Mouse (Mus musculus): ENCODE results near the gene Klf15. TPM values are rescaled to one million over a fixed set of nuclear protein-coding genes. Genes with fewer than 3 reads are reported as not detected.

The Klf15 gene
- polyA plus RNA-seq, 1 experiment, result 15.1 TPM

DNA sequence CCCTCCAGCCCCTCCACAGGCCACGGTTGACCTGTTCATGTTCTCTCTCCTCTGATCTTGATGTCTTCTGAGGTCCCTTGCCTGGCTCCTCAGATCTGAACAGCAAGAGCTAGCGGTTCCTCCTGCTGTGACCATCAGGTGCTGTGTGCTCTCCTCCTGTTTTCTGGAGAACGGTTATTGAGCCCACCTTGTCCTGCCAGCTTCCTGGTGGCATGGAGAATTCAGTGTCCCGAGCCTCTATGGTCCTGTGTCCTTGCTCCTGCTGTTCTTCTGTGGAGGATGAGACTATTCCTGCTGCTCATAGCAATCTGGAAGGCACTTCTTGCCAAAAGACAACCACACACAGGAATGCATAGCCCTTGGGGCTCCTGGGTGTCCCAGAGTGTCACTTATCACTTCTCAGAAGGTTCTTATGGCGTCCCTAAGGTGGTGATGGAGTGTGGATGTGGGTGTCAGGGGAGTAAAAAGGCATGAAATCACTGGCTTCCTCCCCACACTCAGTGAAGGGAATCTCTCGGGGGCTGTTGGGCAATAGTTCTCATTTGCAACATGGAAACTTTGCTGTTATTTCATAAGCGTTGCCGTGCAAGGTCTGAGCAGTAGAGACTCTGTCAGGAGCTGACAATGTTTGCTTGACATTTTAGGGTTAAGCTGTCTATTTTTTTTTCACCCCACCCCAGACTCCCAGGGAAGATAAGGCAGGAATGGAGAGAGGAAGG is 39.0 kb downstream of the Klf15 start:
- H3K4me3 ChIP-seq (ENCODE audit: low read depth, low read length), result no peak overlapping the region
- no peaks in the 10 kb centered on the region for H3K27me3 ChIP-seq (ENCODE audit: control insufficient read depth, insufficient read depth, low read length)
- H3K27ac ChIP-seq (ENCODE audit: insufficient read depth, low read depth, low read length), result no peak overlapping the region
- TF ChIP-seq POLR2A (IDR thresholded peaks at IDR 0.05; ENCODE audit: low read depth, low read length), result no peak
- no peak for TF ChIP-seq CTCF (IDR thresholded peaks at IDR 0.05; ENCODE audit: extremely low read depth, insufficient read length, insufficient replicate concordance, low read depth, low read length)
- no peaks in the 10 kb centered on the region for H3K4me1 ChIP-seq (ENCODE audit: control insufficient read depth, insufficient read depth, insufficient read length, low read length)
- H3K36me3 ChIP-seq (ENCODE audit: control insufficient read depth, insufficient read depth, low read length), result no peaks in the 10 kb centered on the region
- 64% methylated on average over 8 of the region's 8 CpGs for WGBS

GRCm38 (mm10) chr6:90505906-90506305 is 43.5 kb downstream of the Klf15 start:
- H3K4me1 ChIP-seq (ENCODE audit: control insufficient read depth, insufficient read depth, insufficient read length, low read length), result peaks cover 21% of the 10 kb centered on the region
- no peaks in the 10 kb centered on the region for H3K27me3 ChIP-seq (ENCODE audit: control insufficient read depth, insufficient read depth, low read length)
- no peak overlapping the region for H3K27ac ChIP-seq (ENCODE audit: insufficient read depth, low read depth, low read length)
- H3K4me3 ChIP-seq (ENCODE audit: low read depth, low read length), result no peak overlapping the region
- 54% methylated on average over 6 of the region's 6 CpGs for WGBS
- H3K36me3 ChIP-seq (ENCODE audit: control insufficient read depth, insufficient read depth, low read length), result no peaks in the 10 kb centered on the region
- no peak for TF ChIP-seq POLR2A (IDR thresholded peaks at IDR 0.05; ENCODE audit: low read depth, low read length)
- no peak for TF ChIP-seq CTCF (IDR thresholded peaks at IDR 0.05; ENCODE audit: extremely low read depth, insufficient read length, insufficient replicate concordance, low read depth, low read length)

DNA sequence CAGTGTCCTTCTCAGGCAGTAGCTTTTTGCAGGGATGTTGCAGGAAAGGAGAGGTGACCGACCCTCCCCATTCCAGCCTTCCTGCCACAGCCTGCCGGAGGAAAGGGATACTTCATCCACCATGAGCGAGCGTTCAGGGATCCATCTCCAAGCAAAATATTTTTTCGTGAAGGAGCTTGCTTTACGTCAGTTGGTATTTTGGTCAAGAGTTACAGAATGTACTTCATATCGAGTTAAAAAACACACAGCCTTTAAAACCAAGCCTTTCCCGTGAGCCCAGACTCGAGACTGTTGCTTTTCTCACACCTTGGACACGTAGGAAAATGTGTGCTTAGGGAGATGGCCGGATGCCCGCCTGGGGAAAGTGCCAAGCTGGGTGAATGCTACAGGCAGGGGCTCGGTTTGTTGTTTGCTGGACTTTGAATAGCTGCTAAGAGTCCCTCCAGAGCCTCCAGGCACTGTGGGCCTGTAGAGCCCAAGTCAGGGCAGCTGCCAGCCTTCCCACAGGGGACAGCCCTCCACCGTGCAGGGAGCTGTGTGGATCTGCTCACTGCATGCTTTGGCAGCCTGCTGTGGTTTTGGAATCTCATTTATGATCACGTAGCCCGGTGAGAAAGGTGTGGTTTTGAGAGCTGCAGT is 44.4 kb downstream of the Klf15 start:
- H3K4me3 ChIP-seq (ENCODE audit: low read depth, low read length), result no peak overlapping the region
- no peaks in the 10 kb centered on the region for H3K36me3 ChIP-seq (ENCODE audit: control insufficient read depth, insufficient read depth, low read length)
- no peaks in the 10 kb centered on the region for H3K27me3 ChIP-seq (ENCODE audit: control insufficient read depth, insufficient read depth, low read length)
- WGBS, result 30% methylated on average over 16 of the region's 16 CpGs
- H3K27ac ChIP-seq (ENCODE audit: insufficient read depth, low read depth, low read length), result peak overlapping the region; percentile 49; the same call in 1 of the 2 replicates
- TF ChIP-seq POLR2A (IDR thresholded peaks at IDR 0.05; ENCODE audit: low read depth, low read length) (no peak), CTCF (IDR thresholded peaks at IDR 0.05; ENCODE audit: extremely low read depth, insufficient read length, insufficient replicate concordance, low read depth, low read length) (no peak)
- peaks cover 21% of the 10 kb centered on the region for H3K4me1 ChIP-seq (ENCODE audit: control insufficient read depth, insufficient read depth, insufficient read length, low read length)

DNA sequence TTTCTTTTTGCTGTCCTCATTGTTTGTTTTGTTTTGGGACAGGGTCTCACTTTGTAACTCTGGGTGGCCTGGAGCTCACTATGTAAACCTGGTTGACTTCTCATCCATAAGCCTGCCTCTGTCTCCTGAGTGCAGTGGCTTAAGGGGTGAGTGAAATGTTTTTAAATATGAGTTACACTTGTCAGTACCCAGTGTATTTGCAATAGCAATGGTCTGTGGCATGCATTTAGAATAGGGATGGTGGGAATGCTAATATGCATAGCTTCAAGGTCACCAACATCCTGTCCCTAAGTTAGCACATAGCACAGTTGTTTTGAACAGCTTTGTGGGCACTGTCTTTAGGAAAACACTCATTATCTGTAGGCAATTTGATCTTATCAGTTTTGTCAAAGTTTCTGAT is 45.1 kb downstream of the Klf15 start:
- Histone ChIP-seq H3K36me3 (ENCODE audit: control insufficient read depth, insufficient read depth, low read length) (no peaks in the 10 kb centered on the region), H3K27me3 (ENCODE audit: control insufficient read depth, insufficient read depth, low read length) (no peaks in the 10 kb centered on the region), H3K4me1 (ENCODE audit: control insufficient read depth, insufficient read depth, insufficient read length, low read length) (peaks cover 21% of the 10 kb centered on the region), H3K4me3 (ENCODE audit: low read depth, low read length) (no peak overlapping the region), H3K27ac (ENCODE audit: insufficient read depth, low read depth, low read length) (peak overlapping the region; percentile 49; the same call in 1 of the 2 replicates)
- TF ChIP-seq POLR2A (IDR thresholded peaks at IDR 0.05; ENCODE audit: low read depth, low read length) (no peak), CTCF (IDR thresholded peaks at IDR 0.05; ENCODE audit: extremely low read depth, insufficient read length, insufficient replicate concordance, low read depth, low read length) (no peak)

DNA sequence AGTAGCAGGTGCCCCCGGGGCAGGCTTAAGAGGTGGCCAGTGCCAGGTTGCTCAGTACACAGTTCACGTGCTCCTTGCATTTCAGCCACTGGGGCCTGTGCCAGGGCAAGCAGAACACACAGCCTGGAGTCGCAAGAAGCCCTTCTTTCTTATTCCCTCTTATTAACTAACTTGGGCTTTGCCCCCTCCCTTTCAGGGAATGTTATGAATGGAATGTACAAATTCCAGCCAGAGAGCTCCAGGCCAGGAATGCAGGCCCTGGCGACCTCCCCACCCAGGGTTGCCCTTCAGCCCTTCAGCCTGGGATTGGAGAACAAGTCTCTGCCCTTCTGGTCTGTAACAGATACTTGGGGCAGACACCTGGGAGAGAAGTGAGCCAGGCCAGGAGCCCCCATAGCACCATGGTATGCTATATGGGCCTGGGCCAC is 45.8 kb downstream of the Klf15 start:
- WGBS, result 20% methylated on average over 4 of the region's 4 CpGs
- Histone ChIP-seq H3K36me3 (ENCODE audit: control insufficient read depth, insufficient read depth, low read length) (no peaks in the 10 kb centered on the region), H3K27ac (ENCODE audit: insufficient read depth, low read depth, low read length) (peak overlapping the region; percentile 32; the same call in 1 of the 2 replicates), H3K4me1 (ENCODE audit: control insufficient read depth, insufficient read depth, insufficient read length, low read length) (peaks cover 21% of the 10 kb centered on the region), H3K4me3 (ENCODE audit: low read depth, low read length) (no peak overlapping the region), H3K27me3 (ENCODE audit: control insufficient read depth, insufficient read depth, low read length) (no peaks in the 10 kb centered on the region)
- TF ChIP-seq CTCF (IDR thresholded peaks at IDR 0.05; ENCODE audit: extremely low read depth, insufficient read length, insufficient replicate concordance, low read depth, low read length) (no peak), POLR2A (IDR thresholded peaks at IDR 0.05; ENCODE audit: low read depth, low read length) (no peak)

DNA sequence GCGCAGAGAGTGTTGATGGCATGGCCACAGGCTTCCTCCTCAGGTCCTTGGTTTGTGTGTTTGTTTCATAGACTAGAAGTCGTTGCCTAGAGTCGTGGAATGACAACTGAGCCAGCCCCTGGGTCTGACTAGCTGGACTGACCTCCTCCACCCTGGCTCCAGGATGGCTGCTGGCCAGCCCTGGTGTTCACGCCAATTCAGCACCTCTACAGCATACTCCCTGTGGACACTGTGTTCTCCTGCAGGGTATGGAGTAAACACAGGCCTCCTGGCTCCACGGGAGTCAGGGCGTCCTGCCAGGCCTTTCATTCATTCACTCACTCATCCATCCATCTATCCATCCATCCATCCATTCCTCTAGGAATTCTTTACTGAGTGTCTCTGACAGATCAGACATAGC is 46.7 kb downstream of the Klf15 start:
- H3K27ac ChIP-seq (ENCODE audit: insufficient read depth, low read depth, low read length), result no peak overlapping the region

DNA sequence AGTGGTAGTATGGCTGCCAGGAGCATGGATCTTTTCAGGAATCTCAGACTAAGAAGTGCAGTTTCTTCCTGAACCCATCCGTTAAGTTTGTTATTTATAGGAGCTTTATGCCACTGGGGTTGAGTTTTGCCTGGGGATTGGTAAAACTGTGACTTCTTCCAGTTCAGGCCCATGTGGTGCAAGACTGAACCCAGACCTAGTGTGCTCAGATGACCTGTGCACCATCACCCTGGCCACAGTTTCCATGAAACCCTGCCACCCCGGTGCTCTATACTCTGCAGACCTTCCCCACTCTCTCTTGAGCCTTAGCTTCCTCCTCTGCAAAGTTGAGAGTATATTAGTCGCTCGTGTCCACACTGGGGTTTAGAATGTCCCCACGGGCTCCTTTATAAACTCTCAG is 50.0 kb downstream of the Klf15 start:
- Histone ChIP-seq H3K36me3 (ENCODE audit: control insufficient read depth, insufficient read depth, low read length) (no peaks in the 10 kb centered on the region), H3K4me1 (ENCODE audit: control insufficient read depth, insufficient read depth, insufficient read length, low read length) (peaks cover 16% of the 10 kb centered on the region), H3K27ac (ENCODE audit: insufficient read depth, low read depth, low read length) (no peak overlapping the region), H3K27me3 (ENCODE audit: control insufficient read depth, insufficient read depth, low read length) (no peaks in the 10 kb centered on the region), H3K4me3 (ENCODE audit: low read depth, low read length) (no peak overlapping the region)
- no peak for TF ChIP-seq POLR2A (IDR thresholded peaks at IDR 0.05; ENCODE audit: low read depth, low read length)
- no peak for TF ChIP-seq CTCF (IDR thresholded peaks at IDR 0.05; ENCODE audit: extremely low read depth, insufficient read length, insufficient replicate concordance, low read depth, low read length)
- WGBS, result 88% methylated on average over 5 of the region's 5 CpGs

More for the DNA sequence above, 46.7 kb downstream of the Klf15 start:
- 57% methylated on average over 6 of the region's 6 CpGs for WGBS
- TF ChIP-seq POLR2A (IDR thresholded peaks at IDR 0.05; ENCODE audit: low read depth, low read length) (no peak), CTCF (IDR thresholded peaks at IDR 0.05; ENCODE audit: extremely low read depth, insufficient read length, insufficient replicate concordance, low read depth, low read length) (no peak)
- Histone ChIP-seq H3K36me3 (ENCODE audit: control insufficient read depth, insufficient read depth, low read length) (no peaks in the 10 kb centered on the region), H3K4me1 (ENCODE audit: control insufficient read depth, insufficient read depth, insufficient read length, low read length) (peaks cover 21% of the 10 kb centered on the region), H3K4me3 (ENCODE audit: low read depth, low read length) (no peak overlapping the region), H3K27me3 (ENCODE audit: control insufficient read depth, insufficient read depth, low read length) (no peaks in the 10 kb centered on the region)
